Mouse (Mus musculus) G1E (cell line): ENCODE measurements around the gene Wfikkn2.

Source experiments
- CTCF ChIP-seq: IDR thresholded peaks from 2 replicates; pipeline ENCODE4 v1.5.1; 2012; ENCODE audit warnings: low read depth, low read length, inconsistent platforms, mixed read lengths
- GATA1 ChIP-seq: IDR thresholded peaks from 2 replicates; pipeline ENCODE4 v1.6.1; 2012; ENCODE audit warnings: borderline replicate concordance, low read length, inconsistent platforms, mixed read lengths
- GATA2 ChIP-seq: IDR thresholded peaks from 2 replicates; pipeline ENCODE4 v1.6.1; 2012; ENCODE audit warnings: low read depth, low read length, inconsistent platforms, borderline replicate concordance
- POLR2AphosphoS5 ChIP-seq: IDR thresholded peaks from 2 replicates; pipeline ENCODE4 v1.6.1; 2012; ENCODE audit warnings: low read depth, low read length, inconsistent platforms; ENCODE audit not compliant: insufficient replicate concordance
- TAL1 ChIP-seq: conservative IDR thresholded peaks from 2 replicates; pipeline ENCODE4 v1.6.1; 2012; ENCODE audit warnings: low read depth, low read length, inconsistent platforms, mixed read lengths

- TF ChIP-seq CTCF (no peak), GATA1 (no peak), TAL1 (no peak), POLR2AphosphoS5 (no peak), GATA2 (no peak)
Measured at GRCm38 (mm10) chr11:94190665-94191064, 55.1 kb downstream of the Wfikkn2 start.
